Mouse (Mus musculus): ENCODE measurements around the gene E130311K13Rik. TPM values are rescaled to one million over a fixed set of nuclear protein-coding genes. Genes with fewer than 3 reads are reported as not detected.

Gene E130311K13Rik
- total and polyA plus RNA-seq, 3 experiments: 3.9 to 4.0 TPM; not detected in 1

DNA sequence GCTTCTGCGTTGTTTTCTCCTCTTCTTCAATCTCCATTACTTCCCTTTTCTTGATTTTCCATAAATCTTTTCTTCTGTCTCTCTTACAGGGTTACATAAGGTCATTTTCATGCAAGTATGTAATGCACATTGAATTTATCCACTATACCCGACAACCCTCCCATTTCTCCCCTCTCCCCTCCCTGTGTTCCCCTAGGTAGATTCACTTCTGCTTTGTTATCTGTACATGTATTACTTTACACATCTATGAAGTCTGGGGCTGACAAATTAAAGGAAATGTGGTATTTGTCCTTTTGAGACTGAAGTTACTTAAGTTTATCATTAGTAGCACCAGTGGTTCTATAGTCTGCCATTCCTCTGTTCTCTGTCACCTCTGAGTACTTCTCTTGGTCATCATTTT lies 48.2 kb downstream of the E130311K13Rik start:
- no peak for DNase-seq (ENCODE audit: low read depth, low spot score)

DNA sequence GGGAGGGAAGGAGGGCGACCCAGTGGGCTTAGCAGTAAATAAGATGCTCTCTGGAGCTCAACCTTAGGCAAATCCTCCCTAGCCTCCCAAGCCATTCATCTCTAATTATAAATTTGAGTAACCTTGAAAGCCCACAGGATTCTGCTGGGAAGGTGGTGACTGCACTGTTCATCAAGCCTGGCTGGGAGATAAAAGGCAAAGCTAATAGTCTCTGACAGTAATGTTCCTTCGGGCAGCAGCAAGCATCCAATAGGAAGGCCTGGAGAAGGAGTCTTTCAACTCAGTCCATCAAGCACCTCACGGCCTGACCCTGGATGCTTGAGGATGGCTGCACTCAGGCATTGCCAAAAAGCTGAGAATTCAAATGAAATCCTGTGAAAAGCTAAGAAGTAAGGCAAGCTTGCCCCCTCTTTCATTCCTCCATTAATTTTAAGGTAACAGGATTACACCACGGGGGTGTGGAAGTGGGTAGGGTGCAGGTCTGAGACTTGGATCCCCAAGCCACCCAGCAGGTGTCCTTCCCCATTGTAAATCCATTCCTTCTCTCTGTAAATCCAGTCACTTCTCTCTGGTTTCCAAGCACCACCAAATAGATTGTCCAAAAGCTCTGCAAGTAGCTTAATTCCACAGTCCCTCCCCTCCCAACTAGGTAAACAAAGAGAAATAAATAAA lies 50.1 kb downstream of the E130311K13Rik start:
- DNase-seq (ENCODE audit: low read depth, low spot score): no peak
- H3K79me2 ChIP-seq (ENCODE audit: control insufficient read depth, insufficient read depth, low read length, poor library complexity): no peaks in the 10 kb centered on the region
- no peak overlapping the region for H3K9ac ChIP-seq (ENCODE audit: control insufficient read depth, low read depth, low read length, poor library complexity, severe bottlenecking)
- H3K4me1 ChIP-seq (ENCODE audit: control insufficient read depth in 1 of 2, insufficient read depth in 2 of 2, low read length in 2 of 2): no peaks in the 10 kb centered on the region
- no peaks in the 10 kb centered on the region for H3K9me3 ChIP-seq (replicated peaks; ENCODE audit: insufficient read depth, low read length)
- H3K36me3 ChIP-seq (ENCODE audit: control insufficient read depth in 1 of 2, insufficient read depth in 2 of 2, low read length in 2 of 2): no peaks in the 10 kb centered on the region
- no peak overlapping the region for H3K27ac ChIP-seq (ENCODE audit: control insufficient read depth, low read depth, low read length)
- TF ChIP-seq JUND (IDR thresholded peaks at IDR 0.05; ENCODE audit: low read depth, low read length): no peak
- TF ChIP-seq CHD1 (IDR thresholded peaks at IDR 0.05; ENCODE audit: low read depth, low read length): no peak
- no peak for TF ChIP-seq GATA1 (IDR thresholded peaks at IDR 0.05; ENCODE audit: low read depth, low read length)
- no peak for TF ChIP-seq RAD21 (IDR thresholded peaks at IDR 0.05; ENCODE audit: low read depth, low read length)
- no peak for TF ChIP-seq KAT2A (conservative IDR thresholded peaks at IDR 0.05; ENCODE audit: low read depth, low read length)
- no peak for TF ChIP-seq ZKSCAN1 (IDR thresholded peaks at IDR 0.05; ENCODE audit: low read depth, low read length)
- no peak for TF ChIP-seq NRF1 (IDR thresholded peaks at IDR 0.05; ENCODE audit: insufficient read depth, low read depth, low read length, poor library complexity, severe bottlenecking)
- TF ChIP-seq ZNF384 (IDR thresholded peaks at IDR 0.05; ENCODE audit: low read depth, low read length): no peak
- no peak for TF ChIP-seq TAL1 (IDR thresholded peaks at IDR 0.05; ENCODE audit: low read length)
- TF ChIP-seq MYB (IDR thresholded peaks at IDR 0.05; ENCODE audit: low read depth, low read length): no peak
- TF ChIP-seq TBP (IDR thresholded peaks at IDR 0.05; ENCODE audit: low read depth, low read length): no peak
- no peak for TF ChIP-seq BHLHE40 (IDR thresholded peaks at IDR 0.05; ENCODE audit: borderline replicate concordance, low read depth, low read length)
- TF ChIP-seq POLR2A (IDR thresholded peaks at IDR 0.05; ENCODE audit: control insufficient read depth in 1 of 2, insufficient read depth in 1 of 2, low read depth in 1 of 2, low read length in 2 of 2, poor library complexity in 1 of 2): no peak
- TF ChIP-seq USF2 (IDR thresholded peaks at IDR 0.05; ENCODE audit: borderline replicate concordance in 1 of 2, insufficient read depth in 1 of 2, low read depth in 1 of 2, low read length in 2 of 2): no peak
- TF ChIP-seq ZC3H11A (IDR thresholded peaks at IDR 0.05; ENCODE audit: low read depth, low read length): no peak
- no peak for TF ChIP-seq GABPA (IDR thresholded peaks at IDR 0.05; ENCODE audit: low read depth, low read length)
- H3K4me3 ChIP-seq (ENCODE audit: control insufficient read depth in 1 of 2, insufficient read depth in 1 of 2, low read depth in 2 of 2, low read length in 2 of 2): no peak overlapping the region
- peaks cover 0 to 2% of the 10 kb centered on the region in 2 experiments; a peak in 1 of 4 replicates for H3K27me3 ChIP-seq (ENCODE audit: control insufficient read depth in 1 of 2, insufficient read depth in 2 of 2, low read length in 2 of 2)

More for the DNA sequence above, 48.2 kb downstream of the E130311K13Rik start:
- Histone ChIP-seq H3K79me2 (ENCODE audit: control insufficient read depth, insufficient read depth, low read length, poor library complexity) (no peaks in the 10 kb centered on the region), H3K9me3 (replicated peaks; ENCODE audit: insufficient read depth, low read length) (no peaks in the 10 kb centered on the region), H3K4me1 (ENCODE audit: control insufficient read depth in 1 of 2, insufficient read depth in 2 of 2, low read length in 2 of 2) (no peaks in the 10 kb centered on the region), H3K4me3 (ENCODE audit: control insufficient read depth in 1 of 2, insufficient read depth in 1 of 2, low read depth in 2 of 2, low read length in 2 of 2) (no peak overlapping the region), H3K27ac (ENCODE audit: control insufficient read depth, low read depth, low read length) (no peak overlapping the region), H3K36me3 (ENCODE audit: control insufficient read depth in 1 of 2, insufficient read depth in 2 of 2, low read length in 2 of 2) (no peaks in the 10 kb centered on the region), H3K9ac (ENCODE audit: control insufficient read depth, low read depth, low read length, poor library complexity, severe bottlenecking) (no peak overlapping the region), H3K27me3 (ENCODE audit: control insufficient read depth in 1 of 2, insufficient read depth in 2 of 2, low read length in 2 of 2) (peaks cover 0 to 3% of the 10 kb centered on the region in 2 experiments; a peak in 1 of 4 replicates)
- TF ChIP-seq RAD21 (IDR thresholded peaks at IDR 0.05; ENCODE audit: low read depth, low read length) (no peak), NRF1 (IDR thresholded peaks at IDR 0.05; ENCODE audit: insufficient read depth, low read depth, low read length, poor library complexity, severe bottlenecking) (no peak), POLR2AphosphoS2 (IDR thresholded peaks at IDR 0.05; ENCODE audit: low read length) (no peak), USF2 (IDR thresholded peaks at IDR 0.05; ENCODE audit: borderline replicate concordance in 1 of 2, insufficient read depth in 1 of 2, low read depth in 1 of 2, low read length in 2 of 2) (no peak), CTCF (IDR thresholded peaks at IDR 0.05 in 2 of 3, conservative IDR thresholded peaks at IDR 0.05 in 1 of 3; ENCODE audit: control insufficient read depth in 1 of 3, insufficient read depth in 1 of 3, low read depth in 2 of 3, low read length in 3 of 3, poor library complexity in 1 of 3, severe bottlenecking in 1 of 3) (no peak), MYB (IDR thresholded peaks at IDR 0.05; ENCODE audit: low read depth, low read length) (no peak)

Measured in MEL (cell line).